Mouse (Mus musculus): Measurements from ENCODE around the gene Dtd1. TPM values are rescaled to one million over a fixed set of nuclear protein-coding genes. Genes with fewer than 3 reads are reported as not detected.

Dtd1 gene
- polyA plus RNA-seq, 1 experiment from 2014 or later = 26.7 TPM

DNA sequence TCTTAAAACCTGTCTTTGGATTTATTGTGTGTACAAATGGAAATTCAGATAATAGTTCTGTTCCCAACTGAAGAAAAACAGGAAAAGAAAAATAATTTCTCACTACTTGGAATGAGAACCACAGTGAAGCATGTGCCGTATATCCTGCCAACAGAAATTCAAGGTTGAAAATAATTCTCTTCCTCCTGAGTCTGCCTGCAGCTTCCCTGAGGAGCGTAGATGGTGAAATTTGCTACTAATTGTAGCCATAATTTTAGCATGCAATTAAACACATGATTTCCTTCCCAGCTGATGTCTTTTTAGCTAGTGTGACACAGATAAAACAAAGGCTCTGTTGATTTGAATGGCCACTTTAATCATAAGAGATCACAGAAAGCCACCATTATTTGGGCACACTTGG lies 35.0 kb downstream of the Dtd1 start:
- 85% methylated on average over 2 of the region's 2 CpGs for WGBS (ENCODE audit: insufficient replicate concordance)
- Histone ChIP-seq H3K36me3 (ENCODE audit: control insufficient read depth, insufficient read depth, low read length) (no peaks in the 10 kb centered on the region), H3K27ac (ENCODE audit: low read depth, low read length) (no peak overlapping the region), H3K4me3 (ENCODE audit: low read depth, low read length) (no peak overlapping the region), H3K9ac (ENCODE audit: low read depth, low read length) (no peak overlapping the region), H3K27me3 (ENCODE audit: control insufficient read depth, insufficient read depth, low read length) (no peaks in the 10 kb centered on the region), H3K4me2 (no peak overlapping the region), H3K4me1 (ENCODE audit: control insufficient read depth, insufficient read depth, low read length) (no peaks in the 10 kb centered on the region), H3K9me3 (replicated peaks; ENCODE audit: control insufficient read depth, low read length) (no peaks in the 10 kb centered on the region)
- no peak for ATAC-seq (replicated peaks; ENCODE audit: insufficient number of reproducible peaks, low FRiP score, low TSS enrichment)

DNA sequence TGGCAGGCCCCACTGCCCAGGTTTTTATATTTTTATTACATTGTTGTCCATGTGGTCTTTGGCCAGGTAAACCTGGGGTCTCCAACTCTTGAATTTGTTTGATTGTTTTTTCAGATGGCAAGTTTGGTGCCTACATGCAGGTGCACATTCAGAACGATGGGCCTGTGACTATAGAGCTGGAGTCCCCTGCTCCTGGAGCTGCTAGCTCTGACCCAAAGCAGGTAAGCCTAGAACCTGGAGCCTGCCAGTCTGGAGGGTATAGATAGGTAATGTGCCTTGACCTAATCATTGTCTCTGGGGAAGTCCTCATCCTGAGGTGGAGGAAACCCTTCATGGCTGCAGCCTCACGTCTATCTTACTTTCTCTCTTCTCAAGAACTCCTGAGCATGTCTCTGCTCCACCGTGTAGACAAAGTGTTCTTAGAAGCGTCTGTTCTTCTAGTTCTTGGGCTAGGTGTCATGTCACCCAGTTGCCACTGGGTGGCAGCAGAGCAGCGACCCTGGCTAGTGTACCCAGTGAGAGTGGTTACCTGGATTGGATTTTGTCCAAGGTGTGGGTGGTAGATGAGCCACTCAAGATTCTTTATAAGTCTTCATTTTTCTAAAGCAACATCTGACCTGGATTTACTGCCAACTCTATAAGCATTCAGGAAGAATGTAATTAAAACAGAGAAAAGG lies 36.1 kb downstream of the Dtd1 start:
- H3K27ac ChIP-seq (ENCODE audit: low read depth, low read length) = no peak overlapping the region
- 24% methylated on average over 5 of the region's 5 CpGs for WGBS (ENCODE audit: insufficient replicate concordance)
- H3K27me3 ChIP-seq (ENCODE audit: control insufficient read depth, insufficient read depth, low read length) = no peaks in the 10 kb centered on the region
- H3K4me2 ChIP-seq = no peak overlapping the region
- no peaks in the 10 kb centered on the region for H3K4me1 ChIP-seq (ENCODE audit: control insufficient read depth, insufficient read depth, low read length)
- no peak overlapping the region for H3K4me3 ChIP-seq (ENCODE audit: low read depth, low read length)
- no peaks in the 10 kb centered on the region for H3K36me3 ChIP-seq (ENCODE audit: control insufficient read depth, insufficient read depth, low read length)
- no peak overlapping the region for H3K9ac ChIP-seq (ENCODE audit: low read depth, low read length)
- 0 out of 2 replicates have a peak, but pooled peaks have one; percentile 20 for ATAC-seq (replicated peaks; ENCODE audit: insufficient number of reproducible peaks, low FRiP score, low TSS enrichment)
- no peaks in the 10 kb centered on the region for H3K9me3 ChIP-seq (replicated peaks; ENCODE audit: control insufficient read depth, low read length)

DNA sequence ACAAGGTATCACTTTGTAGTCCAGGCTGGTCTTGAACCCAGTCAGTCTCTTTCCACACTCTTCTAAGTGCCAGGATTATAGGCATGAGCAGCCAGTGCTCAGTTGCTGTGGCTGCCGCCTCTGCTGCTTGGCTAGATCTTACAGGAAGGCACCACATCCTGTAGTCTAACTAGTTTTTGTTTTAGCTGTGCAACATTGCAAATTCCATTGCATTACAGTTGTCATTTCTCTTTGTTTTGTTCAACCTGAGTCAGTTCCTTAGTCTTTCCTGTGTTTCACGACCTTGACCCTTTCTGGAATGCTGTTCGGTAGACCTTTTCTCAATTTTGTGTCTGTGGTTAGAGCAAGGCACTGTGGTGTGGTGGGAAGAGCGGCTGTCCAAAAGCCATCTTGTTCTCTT lies 37.5 kb downstream of the Dtd1 start:
- WGBS (ENCODE audit: insufficient replicate concordance) = 67% methylated on average over 4 of the region's 4 CpGs

DNA sequence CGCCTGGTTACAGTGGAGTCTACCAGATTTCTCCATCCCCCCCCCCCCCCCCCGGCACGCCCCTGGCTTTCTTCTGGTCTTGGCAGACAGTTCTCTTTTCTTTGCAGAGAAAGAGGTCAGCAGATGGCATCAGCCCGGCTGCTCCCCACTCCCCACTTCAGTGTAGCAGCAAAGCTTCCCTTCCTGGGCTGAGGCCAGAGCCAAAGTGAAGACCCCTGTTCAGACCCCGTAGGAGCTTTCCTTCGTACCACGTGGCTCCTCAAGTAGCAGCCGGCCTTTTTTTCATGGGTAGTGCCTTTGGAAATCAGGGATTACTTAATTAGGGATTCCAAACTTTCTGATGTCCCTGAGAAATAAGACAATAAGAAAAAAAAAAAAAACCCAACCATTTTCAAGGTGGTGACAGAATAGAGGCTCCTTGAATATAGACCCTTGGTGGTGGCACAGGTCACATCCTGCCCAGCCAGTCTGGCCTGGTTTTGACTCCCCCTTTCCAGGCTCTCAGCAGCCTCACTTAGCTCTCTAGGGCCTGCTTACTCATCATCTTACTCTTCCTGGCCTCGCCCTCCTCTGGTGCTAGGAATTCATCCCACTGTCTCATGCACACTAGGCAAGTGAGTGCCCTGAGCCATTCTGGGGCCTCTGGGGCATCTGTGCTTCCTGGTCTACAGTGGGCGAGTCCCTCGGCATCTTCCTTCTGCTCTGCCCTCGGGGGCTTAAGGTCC lies 38.1 kb downstream of the Dtd1 start:
- no peak overlapping the region for H3K27ac ChIP-seq (ENCODE audit: low read depth, low read length)
- H3K4me3 ChIP-seq (ENCODE audit: low read depth, low read length) = no peak overlapping the region
- ATAC-seq (replicated peaks; ENCODE audit: insufficient number of reproducible peaks, low FRiP score, low TSS enrichment) = no peak
- WGBS (ENCODE audit: insufficient replicate concordance) = 75% methylated on average over 11 of the region's 12 CpGs
- no peak overlapping the region for H3K4me2 ChIP-seq
- H3K36me3 ChIP-seq (ENCODE audit: control insufficient read depth, insufficient read depth, low read length) = no peaks in the 10 kb centered on the region
- H3K9me3 ChIP-seq (replicated peaks; ENCODE audit: control insufficient read depth, low read length) = no peaks in the 10 kb centered on the region
- no peaks in the 10 kb centered on the region for H3K4me1 ChIP-seq (ENCODE audit: control insufficient read depth, insufficient read depth, low read length)
- no peaks in the 10 kb centered on the region for H3K27me3 ChIP-seq (ENCODE audit: control insufficient read depth, insufficient read depth, low read length)
- no peak overlapping the region for H3K9ac ChIP-seq (ENCODE audit: low read depth, low read length)

More for the DNA sequence above, 37.5 kb downstream of the Dtd1 start:
- Histone ChIP-seq H3K4me3 (ENCODE audit: low read depth, low read length) (no peak overlapping the region), H3K4me1 (ENCODE audit: control insufficient read depth, insufficient read depth, low read length) (no peaks in the 10 kb centered on the region), H3K9ac (ENCODE audit: low read depth, low read length) (no peak overlapping the region), H3K4me2 (no peak overlapping the region), H3K27ac (ENCODE audit: low read depth, low read length) (no peak overlapping the region), H3K36me3 (ENCODE audit: control insufficient read depth, insufficient read depth, low read length) (no peaks in the 10 kb centered on the region), H3K27me3 (ENCODE audit: control insufficient read depth, insufficient read depth, low read length) (no peaks in the 10 kb centered on the region), H3K9me3 (replicated peaks; ENCODE audit: control insufficient read depth, low read length) (no peaks in the 10 kb centered on the region)
- no peak for ATAC-seq (replicated peaks; ENCODE audit: insufficient number of reproducible peaks, low FRiP score, low TSS enrichment)

DNA sequence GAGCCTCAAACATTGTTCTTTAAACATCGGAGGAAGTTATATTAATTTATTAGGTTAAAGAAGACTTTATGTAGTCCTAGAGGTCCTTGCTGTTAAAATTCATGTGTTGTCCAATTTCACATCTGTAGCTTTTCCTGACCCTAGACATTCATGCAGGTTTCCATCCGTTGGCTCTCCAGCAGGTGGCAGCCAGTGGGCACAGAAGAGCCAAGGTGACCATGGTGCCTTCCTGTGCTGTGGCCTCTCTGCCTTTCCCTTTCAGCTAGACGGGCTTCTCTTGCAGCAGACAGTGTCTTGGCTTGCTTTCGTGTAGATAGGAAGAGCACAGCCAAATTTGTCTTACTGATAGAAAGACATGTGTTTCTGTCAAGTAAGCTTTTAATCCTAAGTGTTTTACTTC lies 39.0 kb downstream of the Dtd1 start:
- H3K4me1 ChIP-seq (ENCODE audit: control insufficient read depth, insufficient read depth, low read length) = no peaks in the 10 kb centered on the region
- no peak overlapping the region for H3K9ac ChIP-seq (ENCODE audit: low read depth, low read length)
- no peaks in the 10 kb centered on the region for H3K27me3 ChIP-seq (ENCODE audit: control insufficient read depth, insufficient read depth, low read length)
- H3K27ac ChIP-seq (ENCODE audit: low read depth, low read length) = no peak overlapping the region
- no peaks in the 10 kb centered on the region for H3K9me3 ChIP-seq (replicated peaks; ENCODE audit: control insufficient read depth, low read length)
- H3K4me2 ChIP-seq = no peak overlapping the region
- ATAC-seq (replicated peaks; ENCODE audit: insufficient number of reproducible peaks, low FRiP score, low TSS enrichment) = no peak
- no peaks in the 10 kb centered on the region for H3K36me3 ChIP-seq (ENCODE audit: control insufficient read depth, insufficient read depth, low read length)
- no peak overlapping the region for H3K4me3 ChIP-seq (ENCODE audit: low read depth, low read length)
- 63% methylated on average over 4 of the region's 4 CpGs for WGBS (ENCODE audit: insufficient replicate concordance)

DNA sequence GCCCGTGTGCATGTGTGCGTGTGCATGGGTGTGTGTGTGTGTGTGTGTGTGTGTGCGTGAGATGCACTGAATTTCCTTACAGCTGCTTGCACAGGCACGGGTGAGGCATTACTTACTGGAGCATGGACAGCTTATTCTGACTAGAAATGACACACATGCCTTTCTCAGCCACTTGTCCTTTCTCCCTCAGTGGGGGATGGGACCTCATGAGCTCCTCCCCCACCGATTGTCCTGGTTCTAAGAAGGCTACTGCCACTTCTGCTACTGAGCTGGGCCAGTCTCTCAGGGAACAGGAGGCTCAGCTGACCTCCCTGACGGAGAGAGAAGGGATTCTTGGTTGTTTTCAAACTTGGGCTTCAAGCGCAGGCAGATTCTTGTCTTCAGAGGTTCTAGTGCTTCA lies 40.4 kb downstream of the Dtd1 start:
- Histone ChIP-seq H3K9ac (ENCODE audit: low read depth, low read length) (no peak overlapping the region), H3K4me1 (ENCODE audit: control insufficient read depth, insufficient read depth, low read length) (no peaks in the 10 kb centered on the region), H3K4me2 (no peak overlapping the region), H3K4me3 (ENCODE audit: low read depth, low read length) (no peak overlapping the region), H3K9me3 (replicated peaks; ENCODE audit: control insufficient read depth, low read length) (no peaks in the 10 kb centered on the region), H3K27me3 (ENCODE audit: control insufficient read depth, insufficient read depth, low read length) (no peaks in the 10 kb centered on the region), H3K27ac (ENCODE audit: low read depth, low read length) (no peak overlapping the region), H3K36me3 (ENCODE audit: control insufficient read depth, insufficient read depth, low read length) (no peaks in the 10 kb centered on the region)
- 63% methylated on average over 7 of the region's 7 CpGs for WGBS (ENCODE audit: insufficient replicate concordance)
- ATAC-seq (replicated peaks; ENCODE audit: insufficient number of reproducible peaks, low FRiP score, low TSS enrichment) = no peak

DNA sequence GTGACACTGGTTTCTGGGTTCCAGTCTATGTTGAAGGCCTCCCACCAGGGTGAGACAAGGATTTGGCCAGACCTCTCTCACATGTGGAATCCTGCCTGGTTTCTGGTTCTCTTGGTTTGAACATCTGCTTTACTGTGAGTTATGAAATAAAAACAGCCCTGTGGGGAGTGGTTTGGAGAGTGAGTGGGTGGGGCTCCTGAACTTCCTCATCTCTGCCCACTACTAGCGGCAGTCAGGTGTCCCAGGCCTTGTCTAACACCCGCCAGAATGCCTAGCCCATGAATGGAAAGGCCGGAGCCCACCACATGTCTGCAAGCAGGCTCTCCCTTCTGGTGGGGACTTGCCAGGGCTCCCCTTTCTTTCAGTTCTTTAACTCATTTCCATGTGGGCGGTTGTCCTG lies 42.3 kb downstream of the Dtd1 start:
- no peaks in the 10 kb centered on the region for H3K27me3 ChIP-seq (ENCODE audit: control insufficient read depth, insufficient read depth, low read length)
- H3K4me3 ChIP-seq (ENCODE audit: low read depth, low read length) = no peak overlapping the region
- no peak overlapping the region for H3K27ac ChIP-seq (ENCODE audit: low read depth, low read length)
- H3K9me3 ChIP-seq (replicated peaks; ENCODE audit: control insufficient read depth, low read length) = no peaks in the 10 kb centered on the region
- no peak for ATAC-seq (replicated peaks; ENCODE audit: insufficient number of reproducible peaks, low FRiP score, low TSS enrichment)
- H3K36me3 ChIP-seq (ENCODE audit: control insufficient read depth, insufficient read depth, low read length) = no peaks in the 10 kb centered on the region
- no peaks in the 10 kb centered on the region for H3K4me1 ChIP-seq (ENCODE audit: control insufficient read depth, insufficient read depth, low read length)
- 84% methylated on average over 4 of the region's 4 CpGs for WGBS (ENCODE audit: insufficient replicate concordance)
- H3K4me2 ChIP-seq = no peak overlapping the region
- H3K9ac ChIP-seq (ENCODE audit: low read depth, low read length) = no peak overlapping the region

DNA sequence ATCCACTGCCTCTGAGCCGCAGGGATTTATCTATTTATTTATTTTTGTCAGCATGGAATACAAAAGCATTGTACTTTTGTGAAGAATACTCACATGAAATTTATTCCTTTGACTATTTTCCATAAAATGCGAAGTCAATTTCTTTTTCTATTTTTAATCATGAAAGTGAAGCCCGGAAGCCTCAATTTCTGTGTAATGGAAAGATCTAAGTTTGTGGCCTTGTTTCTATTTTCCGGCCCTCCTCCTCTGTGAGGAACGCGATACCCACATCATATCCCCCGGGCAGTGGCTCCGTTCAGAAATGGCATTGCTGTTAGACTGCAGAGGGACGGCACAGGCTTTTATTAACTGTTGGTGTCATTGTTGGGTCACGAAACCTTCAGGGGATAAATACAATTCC lies 46.7 kb downstream of the Dtd1 start:
- H3K4me1 ChIP-seq (ENCODE audit: control insufficient read depth, insufficient read depth, low read length) = no peaks in the 10 kb centered on the region
- H3K9me3 ChIP-seq (replicated peaks; ENCODE audit: control insufficient read depth, low read length) = no peaks in the 10 kb centered on the region
- no peak overlapping the region for H3K27ac ChIP-seq (ENCODE audit: low read depth, low read length)
- WGBS (ENCODE audit: insufficient replicate concordance) = 85% methylated on average over 10 of the region's 10 CpGs
- H3K4me2 ChIP-seq = no peak overlapping the region
- H3K4me3 ChIP-seq (ENCODE audit: low read depth, low read length) = no peak overlapping the region
- no peak overlapping the region for H3K9ac ChIP-seq (ENCODE audit: low read depth, low read length)
- no peak for ATAC-seq (replicated peaks; ENCODE audit: insufficient number of reproducible peaks, low FRiP score, low TSS enrichment)
- no peaks in the 10 kb centered on the region for H3K27me3 ChIP-seq (ENCODE audit: control insufficient read depth, insufficient read depth, low read length)
- no peaks in the 10 kb centered on the region for H3K36me3 ChIP-seq (ENCODE audit: control insufficient read depth, insufficient read depth, low read length)

DNA sequence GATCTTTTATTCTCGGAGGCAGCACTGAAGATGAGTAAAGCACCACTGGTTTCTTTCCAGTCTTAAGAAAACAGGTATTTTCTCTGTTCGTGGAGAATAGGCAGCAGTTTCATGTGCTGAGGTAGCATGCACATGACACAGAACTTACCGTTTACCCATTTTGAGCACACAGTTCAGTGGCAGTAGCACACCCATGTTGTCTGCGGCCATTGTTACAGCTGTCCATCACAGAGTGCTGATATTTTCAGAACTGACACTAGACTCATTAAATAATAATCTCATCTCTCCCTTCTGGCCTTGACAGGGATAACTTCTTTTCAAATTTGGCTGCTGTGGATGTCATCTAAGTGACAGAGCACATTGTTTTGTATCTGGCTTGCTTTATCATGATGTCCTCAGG lies 47.5 kb downstream of the Dtd1 start:
- 86% methylated on average over 4 of the region's 4 CpGs for WGBS (ENCODE audit: insufficient replicate concordance)
- H3K4me1 ChIP-seq (ENCODE audit: control insufficient read depth, insufficient read depth, low read length) = no peaks in the 10 kb centered on the region
- no peak overlapping the region for H3K27ac ChIP-seq (ENCODE audit: low read depth, low read length)
- no peaks in the 10 kb centered on the region for H3K36me3 ChIP-seq (ENCODE audit: control insufficient read depth, insufficient read depth, low read length)
- H3K27me3 ChIP-seq (ENCODE audit: control insufficient read depth, insufficient read depth, low read length) = no peaks in the 10 kb centered on the region
- H3K9me3 ChIP-seq (replicated peaks; ENCODE audit: control insufficient read depth, low read length) = no peaks in the 10 kb centered on the region
- no peak for ATAC-seq (replicated peaks; ENCODE audit: insufficient number of reproducible peaks, low FRiP score, low TSS enrichment)
- no peak overlapping the region for H3K9ac ChIP-seq (ENCODE audit: low read depth, low read length)
- H3K4me2 ChIP-seq = no peak overlapping the region
- no peak overlapping the region for H3K4me3 ChIP-seq (ENCODE audit: low read depth, low read length)
